Mouse (Mus musculus): ENCODE measurements at regions not wholly inside any gene's neighbourhood (a gene's known extent, or its start where the extent isn't known, plus 50 kb on each side); places are given as distances from the start of the nearest gene placed in this dataset.

DNA sequence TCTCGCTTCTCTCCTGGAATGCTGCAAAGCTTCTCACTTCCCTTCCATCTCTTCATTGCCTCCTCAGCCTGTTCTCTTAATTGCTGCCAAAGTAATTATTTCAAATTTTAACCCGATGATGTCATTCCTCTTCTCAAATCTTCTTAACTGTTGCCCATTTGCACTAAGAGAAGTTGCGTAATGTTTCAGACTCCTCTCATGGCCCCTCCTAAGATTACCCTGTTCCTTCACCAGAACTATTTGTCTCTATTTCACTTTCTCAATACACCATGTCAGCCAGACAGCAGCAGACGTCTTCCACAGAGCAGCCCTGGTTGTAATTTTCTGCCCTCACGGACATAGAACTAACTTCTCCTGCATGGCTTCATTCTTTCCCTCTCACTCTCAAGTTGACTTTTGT, 59.1 kb upstream of the Pkn2 start:
- Histone ChIP-seq H3K9me3 (ENCODE audit: control insufficient read depth, low read length) (no peaks in the 10 kb centered on the region), H3K36me3 (ENCODE audit: control insufficient read depth, insufficient read depth, low read length) (no peaks in the 10 kb centered on the region), H3K4me3 (ENCODE audit: low read depth, low read length) (no peak overlapping the region), H3K4me1 (replicated peaks; ENCODE audit: control insufficient read depth, insufficient read depth, low read length) (no peaks in the 10 kb centered on the region), H3K9ac (ENCODE audit: low read depth, low read length) (no peak overlapping the region), H3K27ac (ENCODE audit: low read depth, low read length) (no peak overlapping the region), H3K4me2 (no peak overlapping the region), H3K27me3 (replicated peaks; ENCODE audit: control insufficient read depth, insufficient read depth, low read length) (no peaks in the 10 kb centered on the region)
- 80% methylated on average over 5 of the region's 5 CpGs for WGBS
- DNase-seq (ENCODE audit: low spot score) (no peak), ATAC-seq (replicated peaks; ENCODE audit: low FRiP score) (no peak)

GRCm38 (mm10) chr3:142939773-142940172, 58.0 kb upstream of the Pkn2 start:
- H3K4me3 ChIP-seq (ENCODE audit: low read depth, low read length), result no peak overlapping the region
- no peak for DNase-seq (ENCODE audit: low spot score)
- no peaks in the 10 kb centered on the region for H3K4me1 ChIP-seq (replicated peaks; ENCODE audit: control insufficient read depth, insufficient read depth, low read length)
- no peak overlapping the region for H3K9ac ChIP-seq (ENCODE audit: low read depth, low read length)
- H3K27me3 ChIP-seq (replicated peaks; ENCODE audit: control insufficient read depth, insufficient read depth, low read length), result no peaks in the 10 kb centered on the region
- H3K4me2 ChIP-seq, result no peak overlapping the region
- H3K9me3 ChIP-seq (ENCODE audit: control insufficient read depth, low read length), result no peaks in the 10 kb centered on the region
- no peak overlapping the region for H3K27ac ChIP-seq (ENCODE audit: low read depth, low read length)
- H3K36me3 ChIP-seq (ENCODE audit: control insufficient read depth, insufficient read depth, low read length), result no peaks in the 10 kb centered on the region
- ATAC-seq (replicated peaks; ENCODE audit: low FRiP score), result no peak
- 79% methylated on average over 1 of the region's 1 CpGs for WGBS

DNA sequence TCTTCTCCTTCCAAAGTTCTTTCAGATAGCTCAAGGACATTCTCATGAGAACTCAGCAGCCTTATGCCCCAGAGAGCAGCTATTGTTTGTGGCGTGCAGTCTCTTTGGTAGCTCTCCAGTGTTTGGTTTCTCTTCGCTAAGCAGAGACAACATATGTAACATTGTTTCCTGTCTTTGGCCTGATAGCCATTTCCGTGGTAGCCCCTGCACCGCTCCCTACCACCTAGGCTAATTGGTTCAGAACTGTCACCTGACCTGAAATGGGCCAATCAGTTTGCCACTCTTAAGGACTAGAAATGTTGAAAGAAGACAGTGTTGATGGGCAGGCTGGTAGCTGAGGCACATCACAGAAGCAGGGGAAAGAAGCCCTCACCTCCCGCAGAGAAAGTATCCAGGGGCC, 54.1 kb upstream of the Pkn2 start:
- H3K9ac ChIP-seq (ENCODE audit: low read depth, low read length), result no peak overlapping the region
- H3K27ac ChIP-seq (ENCODE audit: low read depth, low read length), result no peak overlapping the region
- no peaks in the 10 kb centered on the region for H3K36me3 ChIP-seq (ENCODE audit: control insufficient read depth, insufficient read depth, low read length)
- DNase-seq (ENCODE audit: low spot score) (no peak), ATAC-seq (replicated peaks; ENCODE audit: low FRiP score) (peak; percentile 56; the same call in 1 of the 2 replicates)
- WGBS, result 52% methylated on average over 5 of the region's 5 CpGs
- H3K27me3 ChIP-seq (replicated peaks; ENCODE audit: control insufficient read depth, insufficient read depth, low read length), result no peaks in the 10 kb centered on the region
- H3K4me2 ChIP-seq, result peak overlapping the region; percentile 12; the same call in 1 of the 2 replicates
- H3K4me3 ChIP-seq (ENCODE audit: low read depth, low read length), result no peak overlapping the region
- no peaks in the 10 kb centered on the region for H3K4me1 ChIP-seq (replicated peaks; ENCODE audit: control insufficient read depth, insufficient read depth, low read length)
- no peaks in the 10 kb centered on the region for H3K9me3 ChIP-seq (ENCODE audit: control insufficient read depth, low read length)

DNA sequence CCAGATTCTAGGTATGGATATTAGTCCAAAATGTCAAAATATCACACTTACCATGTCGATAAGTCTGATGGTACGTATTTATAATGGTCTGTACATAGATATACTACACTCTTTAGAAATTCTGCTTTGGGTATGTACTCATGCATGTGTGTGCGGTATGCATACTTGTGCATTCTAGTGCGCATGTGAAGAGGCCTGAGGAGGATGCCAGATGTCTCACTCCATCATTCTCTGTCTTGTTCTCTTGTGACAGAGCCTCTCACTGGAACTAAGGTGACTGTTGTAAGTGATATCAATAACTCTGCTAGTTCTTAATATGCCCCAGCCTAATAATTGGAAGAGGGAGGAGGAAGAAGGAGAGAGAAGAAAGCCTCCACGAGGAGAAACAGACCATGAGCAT, 52.5 kb upstream of the Pkn2 start:
- no peak for ATAC-seq (replicated peaks; ENCODE audit: low FRiP score)
- no peak overlapping the region for H3K4me3 ChIP-seq (ENCODE audit: low read depth, low read length)
- H3K27ac ChIP-seq (ENCODE audit: low read depth, low read length), result no peak overlapping the region
- no peaks in the 10 kb centered on the region for H3K36me3 ChIP-seq (ENCODE audit: control insufficient read depth, insufficient read depth, low read length)
- H3K4me2 ChIP-seq, result no peak overlapping the region
- no peaks in the 10 kb centered on the region for H3K27me3 ChIP-seq (replicated peaks; ENCODE audit: control insufficient read depth, insufficient read depth, low read length)
- no peaks in the 10 kb centered on the region for H3K4me1 ChIP-seq (replicated peaks; ENCODE audit: control insufficient read depth, insufficient read depth, low read length)
- no peak overlapping the region for H3K9ac ChIP-seq (ENCODE audit: low read depth, low read length)
- WGBS, result 85% methylated on average over 5 of the region's 5 CpGs
- H3K9me3 ChIP-seq (ENCODE audit: control insufficient read depth, low read length), result no peaks in the 10 kb centered on the region
- no peak for DNase-seq (ENCODE audit: low spot score)

DNA sequence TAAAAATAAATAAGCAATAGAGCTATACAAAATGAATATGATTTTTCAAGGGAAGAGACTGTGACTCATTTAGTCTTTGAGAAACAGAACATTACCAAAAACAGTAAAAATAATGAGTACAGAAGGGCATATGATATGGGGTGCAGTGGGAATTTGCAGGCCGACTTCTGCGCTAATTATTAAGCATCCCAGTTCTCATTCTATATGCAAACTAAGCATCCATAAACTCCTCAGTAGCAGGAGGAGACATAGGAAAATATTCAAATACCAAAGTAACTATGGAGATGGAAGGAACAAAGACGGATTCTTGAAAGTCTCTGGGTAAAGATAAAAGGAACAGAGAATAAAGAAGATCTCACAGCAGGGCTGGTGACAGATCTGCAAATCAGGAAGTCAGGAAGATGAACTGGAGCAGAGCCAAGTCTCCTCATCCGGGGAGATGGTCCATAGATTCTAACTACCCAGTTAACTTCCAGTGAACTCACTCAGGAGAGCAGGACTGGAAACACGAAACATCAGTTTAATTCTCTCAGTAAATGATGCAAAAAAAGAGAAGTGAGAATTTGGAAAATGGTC, 52.0 kb upstream of the Pkn2 start:
- no peak overlapping the region for H3K4me2 ChIP-seq
- ATAC-seq (replicated peaks; ENCODE audit: low FRiP score), result no peak
- no peaks in the 10 kb centered on the region for H3K27me3 ChIP-seq (replicated peaks; ENCODE audit: control insufficient read depth, insufficient read depth, low read length)
- no peak overlapping the region for H3K9ac ChIP-seq (ENCODE audit: low read depth, low read length)
- DNase-seq (ENCODE audit: low spot score), result no peak
- H3K9me3 ChIP-seq (ENCODE audit: control insufficient read depth, low read length), result no peaks in the 10 kb centered on the region
- 80% methylated on average over 5 of the region's 5 CpGs for WGBS
- no peak overlapping the region for H3K27ac ChIP-seq (ENCODE audit: low read depth, low read length)
- H3K4me3 ChIP-seq (ENCODE audit: low read depth, low read length), result no peak overlapping the region
- no peaks in the 10 kb centered on the region for H3K36me3 ChIP-seq (ENCODE audit: control insufficient read depth, insufficient read depth, low read length)
- no peaks in the 10 kb centered on the region for H3K4me1 ChIP-seq (replicated peaks; ENCODE audit: control insufficient read depth, insufficient read depth, low read length)
